Mouse (Mus musculus) left cerebral cortex, adult 11 months (tissue): ENCODE data around the gene Hacl1.

Source experiments
- DNase-seq: peaks from one replicate; pipeline ENCODE4 v3.0.0; 2022; ENCODE audit warnings: low spot score

Hacl1 gene

GRCm38 (mm10) chr14:31662555-31663211, 21.6 kb upstream of the Hacl1 start:
- DNase-seq: no peak

- DNase-seq: peak; percentile 84
Measured at GRCm38 (mm10) chr14:31661671-31662554, 20.8 kb upstream of the Hacl1 start.

- no peak for DNase-seq
Measured at GRCm38 (mm10) chr14:31660312-31661093, 19.4 kb upstream of the Hacl1 start.

GRCm38 (mm10) chr14:31659501-31660181, 18.6 kb upstream of the Hacl1 start:
- no peak for DNase-seq

- DNase-seq: no peak
Measured at GRCm38 (mm10) chr14:31658126-31658680, 17.1 kb upstream of the Hacl1 start.

GRCm38 (mm10) chr14:31656857-31657645, 16.0 kb upstream of the Hacl1 start:
- no peak for DNase-seq

GRCm38 (mm10) chr14:31656386-31656785, 15.3 kb upstream of the Hacl1 start:
- DNase-seq: no peak

- no peak for DNase-seq
Measured at GRCm38 (mm10) chr14:31655406-31655805, 14.3 kb upstream of the Hacl1 start.

GRCm38 (mm10) chr14:31654816-31655215, 13.7 kb upstream of the Hacl1 start:
- DNase-seq: no peak

GRCm38 (mm10) chr14:31653101-31653875, 12.2 kb upstream of the Hacl1 start:
- DNase-seq: no peak

- DNase-seq: no peak
Measured at GRCm38 (mm10) chr14:31652624-31653023, 11.5 kb upstream of the Hacl1 start.

- DNase-seq: no peak
Measured at GRCm38 (mm10) chr14:31652106-31652505, 11.0 kb upstream of the Hacl1 start.

GRCm38 (mm10) chr14:31651206-31651605, 10.1 kb upstream of the Hacl1 start:
- no peak for DNase-seq

- no peak for DNase-seq
Measured at GRCm38 (mm10) chr14:31650347-31650746, 9.3 kb upstream of the Hacl1 start.

GRCm38 (mm10) chr14:31647991-31648390, 6.9 kb upstream of the Hacl1 start:
- no peak for DNase-seq

- DNase-seq: no peak
Measured at GRCm38 (mm10) chr14:31645920-31646319, 4.8 kb upstream of the Hacl1 start.

- DNase-seq: no peak
Measured at GRCm38 (mm10) chr14:31644931-31645547, 4.0 kb upstream of the Hacl1 start.

GRCm38 (mm10) chr14:31644183-31644830, 3.2 kb upstream of the Hacl1 start:
- DNase-seq: no peak
